Mouse (Mus musculus) hindbrain, embryonic 12.5 days (tissue): Measurements from ENCODE around the gene Haspin. TPM values are rescaled to one million over a fixed set of nuclear protein-coding genes. Genes with fewer than 3 reads are reported as not detected.
"Not testable (repeated sequence)": the region's sequence is repeated elsewhere in the genome, so short reads cannot be mapped to it uniquely, and the experiment has no call there.

Source experiments
- ATAC-seq: fragments of 200-750 bp; cut with Nextera tagmentation; 2 replicates; pipeline ENCODE4 v1.8.0; 2017; ENCODE audit warnings: moderate TSS enrichment; ENCODE audit not compliant: low FRiP score
- H3K27ac ChIP-seq: fragments of 300-500 bp; sonication (generic); 2 replicates; pipeline ENCODE4 v1.5.1; 2016; ENCODE audit warnings: mild to moderate bottlenecking
- H3K27me3 ChIP-seq: fragments of 300-500 bp; sonication (generic); 2 replicates; pipeline ENCODE4 v1.6.1; 2016; ENCODE audit warnings: mild to moderate bottlenecking
- H3K36me3 ChIP-seq: fragments of 300-500 bp; sonication (generic); 2 replicates; pipeline ENCODE4 v1.6.1; 2016; ENCODE audit warnings: mild to moderate bottlenecking
- H3K4me1 ChIP-seq: fragments of 300-500 bp; sonication (generic); 2 replicates; pipeline ENCODE4 v1.6.1; 2016
- H3K4me2 ChIP-seq: fragments of 300-500 bp; sonication (generic); replicated peaks from 2 replicates; pipeline ENCODE4 v1.6.1; 2016; ENCODE audit warnings: mild to moderate bottlenecking
- H3K4me3 ChIP-seq: fragments of 300-500 bp; sonication (generic); 2 replicates; pipeline ENCODE4 v1.5.1; 2016; ENCODE audit warnings: mild to moderate bottlenecking
- H3K9ac ChIP-seq: fragments of 300-500 bp; sonication (generic); 2 replicates; pipeline ENCODE4 v1.6.1; 2016; ENCODE audit warnings: mild to moderate bottlenecking, moderate library complexity
- H3K9me3 ChIP-seq: fragments of 300-500 bp; sonication (generic); replicated peaks from 2 replicates; pipeline ENCODE4 v1.6.1; 2016; ENCODE audit warnings: mild to moderate bottlenecking
- WGBS: fragments of 180-500 bp; shearing (Covaris S2); methylation state at CpG from one replicate; pipeline ENCODE4 v1.1.7; 2016; 5-methylcytosine and 5-hydroxymethylcytosine counted together
- polyA plus RNA-seq: library from polyadenylated mRNA; unstranded; fragments of >200 nt; fragmentation: Nextera tagmentation; extraction: Ambion mirVana; gene quantifications from 2 replicates; pipeline ENCODE4 v1.2.1, GENCODE M21; 2016

Gene Haspin
- polyA plus RNA-seq, 1 experiment from 2014 or later = 10.6 TPM

DNA sequence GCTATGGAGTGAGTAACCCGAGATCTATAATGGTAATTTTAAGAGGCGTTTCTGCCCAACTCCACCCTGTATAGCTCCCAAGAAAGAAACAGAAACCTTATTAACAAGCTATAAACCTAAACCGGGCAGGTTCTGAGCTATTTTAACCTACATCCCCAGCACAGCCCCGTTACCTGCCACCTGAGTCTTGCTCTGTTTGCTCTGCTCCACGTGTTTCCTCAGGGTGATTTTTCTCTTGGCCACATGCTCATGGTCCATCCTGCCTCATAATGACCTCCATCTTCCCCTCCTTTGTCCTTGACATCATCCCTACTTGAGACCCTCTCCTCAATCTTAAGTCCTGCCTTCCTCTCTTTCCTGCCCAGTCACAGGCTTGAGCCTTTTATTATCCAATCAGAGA lies 3.9 kb downstream of the Haspin start:
- Histone ChIP-seq H3K27me3 (no peaks in the 10 kb centered on the region), H3K4me3 (no peak overlapping the region), H3K4me1 (peaks cover 28% of the 10 kb centered on the region), H3K4me2 (no peak overlapping the region), H3K36me3 (peaks cover 21% of the 10 kb centered on the region; the same call in 1 of the 2 replicates), H3K27ac (no peak overlapping the region), H3K9me3 (no peaks in the 10 kb centered on the region), H3K9ac (no peak overlapping the region)
- 94% methylated on average over 5 of the region's 5 CpGs for WGBS
- no peak for ATAC-seq

DNA sequence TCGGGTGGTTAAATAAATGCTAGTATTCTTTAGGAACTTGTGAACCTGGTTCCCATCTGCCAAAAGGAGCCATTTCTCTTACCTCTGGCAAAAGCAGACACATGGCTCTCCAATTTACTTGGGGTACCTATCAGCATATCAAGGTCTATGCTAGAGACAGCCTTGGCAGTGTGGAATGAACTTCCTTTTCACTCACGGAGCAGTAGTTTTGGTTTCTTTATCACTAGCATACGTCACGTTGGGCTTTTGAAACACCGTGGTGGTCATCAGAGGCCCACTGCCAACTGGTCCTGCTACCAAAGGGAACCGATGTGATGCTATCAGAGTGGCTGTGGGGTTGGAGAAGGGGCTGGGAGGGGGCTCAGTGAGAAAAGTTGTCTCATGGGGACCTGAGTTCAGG lies 5.1 kb downstream of the Haspin start:
- Histone ChIP-seq H3K4me3 (no peak overlapping the region), H3K27ac (no peak overlapping the region), H3K9me3 (no peaks in the 10 kb centered on the region), H3K27me3 (no peaks in the 10 kb centered on the region), H3K9ac (no peak overlapping the region), H3K4me1 (peaks cover 28% of the 10 kb centered on the region), H3K36me3 (peaks cover 21% of the 10 kb centered on the region; the same call in 1 of the 2 replicates), H3K4me2 (no peak overlapping the region)
- no peak for ATAC-seq
- WGBS = 93% methylated on average over 6 of the region's 6 CpGs

DNA sequence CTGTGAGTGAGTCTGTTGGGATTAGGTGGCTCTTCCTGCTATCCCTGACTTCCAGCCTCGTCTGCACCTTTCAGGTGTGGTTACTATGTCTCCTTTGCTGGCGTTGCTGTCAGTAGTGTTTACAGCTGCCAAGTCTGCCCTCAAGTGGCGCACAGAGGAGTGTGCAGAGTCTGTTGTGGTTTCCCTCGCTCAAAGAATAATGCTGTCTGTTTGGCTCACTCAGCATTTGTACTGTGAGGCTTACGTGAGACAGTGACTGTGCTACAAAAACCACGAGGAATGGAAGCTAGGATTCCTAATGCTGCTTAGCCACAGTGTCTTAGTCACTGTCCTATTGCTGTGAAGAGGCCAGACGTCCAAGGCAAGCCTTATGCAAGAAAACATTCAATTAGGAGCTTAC lies 7.1 kb downstream of the Haspin start:
- 82% methylated on average over 7 of the region's 7 CpGs for WGBS

DNA sequence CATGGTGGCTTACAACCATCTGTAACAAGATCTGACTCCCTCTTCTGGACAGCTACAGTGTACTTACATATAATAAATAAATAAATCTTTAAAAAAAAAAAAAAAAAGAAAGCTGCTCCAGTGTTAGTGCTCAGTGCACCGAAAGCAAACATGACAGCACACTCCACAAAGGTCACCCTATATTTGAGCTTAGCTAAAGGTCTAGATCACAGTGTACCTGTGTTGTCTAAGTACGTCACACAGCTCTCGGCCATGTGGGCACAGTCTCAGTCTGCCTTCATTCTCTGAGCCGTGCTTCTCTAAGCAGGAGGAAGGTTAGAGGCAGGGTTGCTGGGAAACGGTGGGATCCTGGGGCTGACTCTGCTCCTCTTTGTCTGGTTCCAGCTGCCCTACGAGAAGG lies 11.6 kb downstream of the Haspin start:
- H3K9ac ChIP-seq = no peak overlapping the region
- WGBS = 91% methylated on average over 6 of the region's 6 CpGs
- no peaks in the 10 kb centered on the region for H3K4me1 ChIP-seq
- H3K4me3 ChIP-seq = no peak overlapping the region
- H3K27ac ChIP-seq = no peak overlapping the region
- no peak overlapping the region for H3K4me2 ChIP-seq
- no peaks in the 10 kb centered on the region for H3K27me3 ChIP-seq
- H3K36me3 ChIP-seq = no peaks in the 10 kb centered on the region
- H3K9me3 ChIP-seq = no peaks in the 10 kb centered on the region
- no peak for ATAC-seq

More for the DNA sequence above, 7.1 kb downstream of the Haspin start:
- ATAC-seq = no peak
- peaks cover 21% of the 10 kb centered on the region; the same call in 1 of the 2 replicates for H3K36me3 ChIP-seq
- H3K4me2 ChIP-seq = no peak overlapping the region
- H3K9me3 ChIP-seq = no peaks in the 10 kb centered on the region
- peaks cover 11% of the 10 kb centered on the region; the same call in 1 of the 2 replicates for H3K4me1 ChIP-seq
- no peak overlapping the region for H3K27ac ChIP-seq
- no peak overlapping the region for H3K9ac ChIP-seq
- H3K4me3 ChIP-seq = no peak overlapping the region
- no peaks in the 10 kb centered on the region for H3K27me3 ChIP-seq

DNA sequence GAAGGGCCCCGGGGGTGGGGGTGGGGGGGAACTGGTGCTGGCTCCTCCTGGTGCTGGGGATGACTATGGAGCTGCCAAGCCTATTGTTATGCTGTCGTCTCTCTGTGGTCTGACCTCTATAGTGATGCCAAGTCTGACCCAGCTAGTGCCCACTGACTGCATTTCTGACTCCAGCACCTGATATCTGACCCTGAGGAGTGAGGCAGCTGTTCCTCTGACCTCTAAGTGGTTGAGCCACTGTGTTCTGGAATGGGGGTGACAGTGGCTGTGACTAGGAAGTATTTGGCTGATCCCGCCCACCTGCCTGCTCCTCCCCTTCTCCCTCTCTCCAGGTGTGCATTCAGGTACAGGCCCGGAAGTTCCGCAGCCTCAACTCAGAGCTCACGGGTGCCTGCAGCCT lies 26.7 kb downstream of the Haspin start:
- WGBS = 76% methylated on average over 6 of the region's 6 CpGs
- ATAC-seq = no peak
- H3K27me3 ChIP-seq = no peaks in the 10 kb centered on the region

DNA sequence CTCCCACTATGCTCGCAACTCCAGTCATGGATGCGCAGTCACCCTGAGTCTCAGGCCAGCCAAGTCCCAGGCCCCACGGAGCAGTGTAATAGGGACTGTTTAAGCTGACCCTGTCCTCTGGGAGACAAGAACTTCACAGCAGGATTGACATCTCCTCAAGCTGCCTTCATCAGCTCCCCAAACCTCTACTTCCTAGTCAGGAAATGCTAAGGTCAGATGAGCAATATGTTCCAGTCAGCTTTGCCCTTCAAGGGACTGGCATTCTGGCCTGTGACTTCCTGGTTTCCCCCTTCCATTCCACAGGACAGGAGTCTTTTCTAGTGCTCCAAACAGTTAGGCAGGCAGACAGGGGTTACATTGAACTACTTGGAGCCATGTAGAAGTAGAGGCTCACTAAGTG lies 28.2 kb downstream of the Haspin start:
- no peaks in the 10 kb centered on the region for H3K36me3 ChIP-seq
- H3K9ac ChIP-seq = no peak overlapping the region
- no peaks in the 10 kb centered on the region for H3K4me1 ChIP-seq
- WGBS = 78% methylated on average over 3 of the region's 3 CpGs
- no peak for ATAC-seq
- H3K27ac ChIP-seq = no peak overlapping the region
- H3K4me2 ChIP-seq = no peak overlapping the region
- no peak overlapping the region for H3K4me3 ChIP-seq
- no peaks in the 10 kb centered on the region for H3K9me3 ChIP-seq
- no peaks in the 10 kb centered on the region for H3K27me3 ChIP-seq

More for the DNA sequence above, 26.7 kb downstream of the Haspin start:
- Histone ChIP-seq H3K9ac (no peak overlapping the region), H3K4me1 (no peaks in the 10 kb centered on the region), H3K9me3 (no peaks in the 10 kb centered on the region), H3K4me3 (no peak overlapping the region), H3K27ac (no peak overlapping the region), H3K36me3 (no peaks in the 10 kb centered on the region), H3K4me2 (no peak overlapping the region)

DNA sequence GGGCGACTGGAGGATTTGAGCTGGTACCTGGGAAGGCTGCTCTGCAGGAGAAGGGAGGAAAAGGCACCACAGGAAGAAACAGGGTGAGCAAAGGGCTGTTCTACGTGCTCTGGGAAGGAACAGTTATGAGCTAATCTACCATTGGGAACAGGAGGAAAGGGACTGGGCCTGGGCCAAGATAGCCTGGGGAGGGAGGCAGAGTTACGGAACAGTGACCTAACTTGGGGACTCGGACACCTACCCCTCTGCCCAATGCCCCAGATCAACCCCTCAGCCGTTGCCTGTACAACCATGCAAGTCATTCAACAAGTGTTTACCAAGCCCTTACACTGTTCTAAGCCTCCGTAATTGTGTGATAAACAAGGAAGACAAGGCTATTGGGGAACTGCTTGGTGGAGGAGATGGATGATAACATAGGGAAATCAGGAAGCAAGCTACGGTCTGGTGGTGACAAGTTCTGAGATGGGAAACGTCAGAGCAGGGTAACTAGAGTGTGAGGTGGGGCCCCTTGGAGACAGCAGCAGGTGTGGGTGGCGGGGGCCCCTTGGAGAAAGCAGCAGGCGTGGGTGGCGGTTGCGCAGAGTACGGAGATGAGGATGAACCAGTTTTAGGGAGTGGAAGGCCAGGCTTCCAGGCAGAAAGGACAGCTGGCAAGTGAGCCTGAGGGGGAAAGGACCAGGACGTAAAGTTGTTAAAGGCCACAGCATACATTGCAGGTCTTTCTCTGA lies 29.0 kb downstream of the Haspin start:
- no peaks in the 10 kb centered on the region for H3K4me1 ChIP-seq
- 83% methylated on average over 14 of the region's 14 CpGs for WGBS
- ATAC-seq = no peak
- H3K27ac ChIP-seq = no peak overlapping the region
- H3K4me2 ChIP-seq = no peak overlapping the region
- H3K36me3 ChIP-seq = no peaks in the 10 kb centered on the region
- no peak overlapping the region for H3K9ac ChIP-seq
- H3K4me3 ChIP-seq = no peak overlapping the region
- no peaks in the 10 kb centered on the region for H3K27me3 ChIP-seq
- H3K9me3 ChIP-seq = no peaks in the 10 kb centered on the region

DNA sequence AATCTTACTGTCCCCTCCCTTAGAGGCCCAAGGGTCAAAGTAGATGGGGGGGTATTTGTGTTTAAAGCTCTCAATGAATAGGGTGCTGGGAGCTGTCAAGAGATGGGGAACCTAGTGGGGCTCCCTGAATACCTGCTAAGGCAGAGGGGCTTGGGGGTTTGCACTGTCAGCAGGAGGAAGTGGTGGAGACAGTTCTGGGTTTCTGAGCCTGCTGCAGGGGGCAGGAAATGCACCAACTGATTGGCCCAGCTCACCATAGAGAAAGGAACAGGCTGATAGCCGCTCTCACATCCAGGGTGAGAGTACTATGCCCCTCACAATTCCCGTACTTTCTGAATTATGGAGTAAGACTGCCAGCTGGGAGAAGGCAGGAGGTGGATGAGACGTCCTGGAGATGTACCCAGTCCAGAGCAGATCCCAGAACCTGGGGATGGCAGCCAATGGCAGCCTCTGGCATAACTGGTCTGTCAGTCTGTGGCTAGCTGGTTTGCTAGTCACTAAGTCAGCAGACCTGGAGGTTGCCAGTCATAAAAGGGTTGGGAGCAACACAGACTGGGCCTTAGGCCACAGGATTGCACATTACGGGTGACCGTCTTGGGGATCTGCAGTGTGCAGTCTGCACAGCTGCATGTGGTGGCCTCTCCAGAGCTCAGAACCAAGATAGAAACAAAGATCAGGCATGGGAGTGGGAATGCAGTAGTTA lies 29.7 kb downstream of the Haspin start:
- Histone ChIP-seq H3K4me2 (no peak overlapping the region), H3K4me3 (no peak overlapping the region), H3K9me3 (no peaks in the 10 kb centered on the region), H3K4me1 (no peaks in the 10 kb centered on the region), H3K27me3 (no peaks in the 10 kb centered on the region), H3K27ac (no peak overlapping the region), H3K36me3 (no peaks in the 10 kb centered on the region), H3K9ac (no peak overlapping the region)
- no peak for ATAC-seq
- 70% methylated on average over 5 of the region's 5 CpGs for WGBS

DNA sequence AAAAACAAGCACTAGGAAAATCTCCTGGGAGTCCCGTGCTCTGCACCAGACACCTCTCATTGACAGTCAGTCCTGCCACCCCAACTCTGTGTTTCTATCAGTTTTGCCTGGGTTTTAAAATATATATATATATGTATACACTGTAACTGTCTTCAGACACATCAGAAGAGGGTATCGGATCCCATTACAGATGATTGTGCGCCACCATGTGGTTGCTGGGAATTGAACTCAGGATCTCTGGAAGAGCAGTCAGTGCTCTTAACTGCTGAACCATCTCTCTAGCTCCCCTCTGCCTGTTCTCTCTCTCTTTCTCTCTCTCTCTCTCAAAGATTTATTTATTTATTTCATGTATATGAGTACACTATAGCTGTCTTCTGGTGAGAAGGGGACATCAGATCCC lies 30.7 kb downstream of the Haspin start:
- H3K4me2 ChIP-seq, H3K4me3 ChIP-seq, H3K36me3 ChIP-seq, H3K27ac ChIP-seq, ATAC-seq, H3K9me3 ChIP-seq, H3K9ac ChIP-seq, H3K27me3 ChIP-seq, H3K4me1 ChIP-seq: not testable (repeated sequence)
- WGBS = 44% methylated on average over 3 of the region's 3 CpGs

DNA sequence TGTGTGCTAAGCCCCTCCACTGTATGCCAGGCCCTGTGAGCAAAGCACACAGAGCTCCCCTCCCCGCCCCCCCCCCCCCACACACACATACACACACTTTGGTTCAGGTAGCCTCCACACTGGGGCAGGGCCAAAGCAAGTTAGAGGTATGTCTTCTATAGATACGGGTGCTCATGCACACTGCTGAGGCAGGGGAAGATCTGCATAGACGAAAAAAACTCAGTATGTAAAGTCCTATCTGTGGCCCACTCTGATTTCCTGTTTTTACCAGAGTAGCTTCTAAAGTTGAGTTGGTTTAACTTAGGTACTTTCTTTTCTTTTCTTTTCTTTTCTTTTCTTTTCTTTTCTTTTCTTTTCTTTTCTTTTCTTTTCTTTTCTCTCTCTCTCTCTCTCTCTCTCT lies 32.8 kb downstream of the Haspin start:
- no peak for ATAC-seq
- Histone ChIP-seq H3K9me3 (no peaks in the 10 kb centered on the region), H3K9ac (no peak overlapping the region), H3K36me3 (no peaks in the 10 kb centered on the region), H3K4me3 (no peak overlapping the region), H3K4me1 (no peaks in the 10 kb centered on the region), H3K4me2 (no peak overlapping the region), H3K27me3 (no peaks in the 10 kb centered on the region), H3K27ac (no peak overlapping the region)
- 54% methylated on average over 3 of the region's 3 CpGs for WGBS

DNA sequence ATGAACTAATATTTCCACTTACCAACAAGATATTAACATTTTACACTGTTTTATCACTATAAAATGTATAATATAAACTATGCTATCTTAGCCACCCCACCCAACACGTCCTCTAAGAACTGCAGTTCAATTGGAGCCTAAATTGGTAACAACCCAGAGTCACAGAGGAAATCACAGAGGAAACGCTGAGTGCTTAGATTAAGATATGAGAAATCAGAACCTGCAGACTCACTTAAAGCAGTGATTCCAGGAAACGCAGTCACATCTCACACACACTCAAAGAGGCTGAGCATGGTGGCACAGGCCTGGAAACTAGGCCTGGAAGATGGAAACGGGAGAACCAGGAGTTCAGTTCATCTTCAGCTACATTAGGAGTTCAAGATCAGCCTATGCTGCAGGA lies 36.8 kb downstream of the Haspin start:
- 84% methylated on average over 4 of the region's 4 CpGs for WGBS
- Histone ChIP-seq H3K36me3 (no peaks in the 10 kb centered on the region), H3K4me2 (no peak overlapping the region), H3K9me3 (no peaks in the 10 kb centered on the region), H3K27me3 (no peaks in the 10 kb centered on the region), H3K4me1 (no peaks in the 10 kb centered on the region), H3K9ac (no peak overlapping the region), H3K27ac (no peak overlapping the region), H3K4me3 (no peak overlapping the region)
- ATAC-seq = no peak

DNA sequence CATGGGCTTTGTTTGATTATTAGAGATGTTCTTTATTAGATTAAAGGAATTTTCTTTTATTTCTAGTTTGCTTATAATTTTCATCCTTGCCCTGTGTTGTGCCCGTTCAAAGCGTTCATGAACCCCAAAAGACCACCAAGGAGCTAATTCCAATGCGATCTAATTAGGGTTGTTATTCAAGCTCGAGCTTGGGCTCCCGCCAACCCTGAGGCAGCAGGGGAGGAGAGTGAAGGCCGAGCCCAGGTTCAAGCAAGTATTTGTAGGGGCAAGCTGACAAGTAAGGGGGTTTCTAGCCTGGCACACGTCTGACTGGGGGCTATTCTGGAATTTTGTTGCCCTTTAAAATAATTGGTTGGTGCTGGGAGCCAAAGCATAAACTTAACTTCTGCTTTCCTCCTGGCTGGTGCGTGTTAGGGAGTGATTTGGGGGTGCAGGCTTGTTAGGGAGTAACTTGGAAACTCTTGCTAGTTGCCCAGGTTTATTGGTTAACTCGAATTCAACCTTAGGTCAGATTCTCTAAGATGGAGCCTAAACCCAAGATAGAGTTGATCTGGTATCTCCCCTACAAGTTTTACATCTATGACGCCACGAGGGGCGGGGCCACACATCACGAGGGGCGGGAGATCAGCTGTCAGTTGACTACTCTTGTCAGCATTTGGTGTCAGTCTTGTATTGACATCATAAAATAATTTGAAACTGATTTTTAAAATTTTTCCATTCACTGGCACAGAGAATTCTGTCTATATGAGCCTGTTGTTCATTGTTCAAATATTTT lies 37.9 kb downstream of the Haspin start:
- Histone ChIP-seq H3K9ac (no peak overlapping the region), H3K4me1 (no peaks in the 10 kb centered on the region), H3K27me3 (no peaks in the 10 kb centered on the region), H3K9me3 (no peaks in the 10 kb centered on the region), H3K4me2 (no peak overlapping the region), H3K36me3 (no peaks in the 10 kb centered on the region), H3K27ac (no peak overlapping the region), H3K4me3 (no peak overlapping the region)
- 78% methylated on average over 14 of the region's 14 CpGs for WGBS
- ATAC-seq = no peak
